Mouse (Mus musculus): ENCODE results near the gene Zfp383. TPM values are rescaled to one million over a fixed set of nuclear protein-coding genes. Genes with fewer than 3 reads are reported as not detected.

The Zfp383 gene
- polyA plus RNA-seq, 1 experiment from 2014 or later = 12.6 TPM

- H3K27me3 ChIP-seq (ENCODE audit: control insufficient read depth, insufficient read depth, low read length) = no peaks in the 10 kb centered on the region
- H3K9me3 ChIP-seq (replicated peaks; ENCODE audit: control insufficient read depth, low read length) = peaks cover 24% of the 10 kb centered on the region
- DNase-seq (ENCODE audit: low spot score) (no peak), ATAC-seq (replicated peaks; ENCODE audit: insufficient number of reproducible peaks, low FRiP score, low TSS enrichment, low read depth) (no peak)
- H3K4me3 ChIP-seq (ENCODE audit: low read depth, low read length) = no peak overlapping the region
- H3K9ac ChIP-seq (replicated peaks; ENCODE audit: low read length) = no peak overlapping the region
- no peak overlapping the region for H3K4me2 ChIP-seq (ENCODE audit: low read depth, low read length)
- H3K36me3 ChIP-seq (replicated peaks; ENCODE audit: control insufficient read depth, insufficient read depth, low read depth, low read length) = peaks cover 33% of the 10 kb centered on the region
- H3K4me1 ChIP-seq (ENCODE audit: control insufficient read depth, insufficient read depth, low read length) = no peaks in the 10 kb centered on the region
- H3K27ac ChIP-seq (replicated peaks; ENCODE audit: low read depth, low read length) = no peak overlapping the region
- WGBS = 92% methylated on average over 7 of the region's 7 CpGs
Observed at GRCm38 (mm10) chr7:29890501-29890900, 17.5 kb upstream of the Zfp383 start.

DNA sequence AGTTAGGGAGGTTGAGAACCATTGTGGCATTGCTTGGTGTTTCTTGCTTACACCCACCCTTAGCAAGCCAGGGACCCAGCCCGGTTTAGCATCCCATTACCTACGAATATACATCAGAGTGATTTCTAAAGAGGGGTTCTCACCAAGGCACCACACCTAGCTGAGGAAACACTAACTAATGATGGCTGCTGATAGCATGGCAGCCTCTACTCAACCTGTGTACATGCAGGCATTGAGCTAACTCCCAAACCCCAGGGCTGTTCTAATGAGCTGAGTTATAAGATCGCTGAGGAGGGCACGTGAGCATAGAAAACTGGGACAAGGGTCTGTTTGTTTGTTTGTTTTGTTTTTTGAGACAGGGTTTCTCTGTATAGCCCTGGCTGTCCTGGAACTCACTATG, 15.3 kb upstream of the Zfp383 start:
- H3K4me3 ChIP-seq (ENCODE audit: low read depth, low read length) = no peak overlapping the region

GRCm38 (mm10) chr7:29898351-29898750, 9.7 kb upstream of the Zfp383 start:
- Histone ChIP-seq H3K9me3 (replicated peaks; ENCODE audit: control insufficient read depth, low read length) (peaks cover 17% of the 10 kb centered on the region), H3K9ac (replicated peaks; ENCODE audit: low read length) (no peak overlapping the region), H3K27me3 (ENCODE audit: control insufficient read depth, insufficient read depth, low read length) (no peaks in the 10 kb centered on the region), H3K4me2 (ENCODE audit: low read depth, low read length) (no peak overlapping the region), H3K27ac (replicated peaks; ENCODE audit: low read depth, low read length) (no peak overlapping the region), H3K4me3 (ENCODE audit: low read depth, low read length) (no peak overlapping the region), H3K36me3 (replicated peaks; ENCODE audit: control insufficient read depth, insufficient read depth, low read depth, low read length) (peaks cover 40% of the 10 kb centered on the region), H3K4me1 (ENCODE audit: control insufficient read depth, insufficient read depth, low read length) (no peaks in the 10 kb centered on the region)
- DNase-seq (ENCODE audit: low spot score) (no peak), ATAC-seq (replicated peaks; ENCODE audit: insufficient number of reproducible peaks, low FRiP score, low TSS enrichment, low read depth) (no peak)
- WGBS = 91% methylated on average over 4 of the region's 4 CpGs

More for the DNA sequence above, 15.3 kb upstream of the Zfp383 start:
- Histone ChIP-seq H3K4me1 (ENCODE audit: control insufficient read depth, insufficient read depth, low read length) (no peaks in the 10 kb centered on the region), H3K9me3 (replicated peaks; ENCODE audit: control insufficient read depth, low read length) (peaks cover 19% of the 10 kb centered on the region), H3K36me3 (replicated peaks; ENCODE audit: control insufficient read depth, insufficient read depth, low read depth, low read length) (peaks cover 40% of the 10 kb centered on the region), H3K9ac (replicated peaks; ENCODE audit: low read length) (no peak overlapping the region), H3K4me2 (ENCODE audit: low read depth, low read length) (no peak overlapping the region), H3K27me3 (ENCODE audit: control insufficient read depth, insufficient read depth, low read length) (no peaks in the 10 kb centered on the region), H3K27ac (replicated peaks; ENCODE audit: low read depth, low read length) (no peak overlapping the region)
- 95% methylated on average over 4 of the region's 4 CpGs for WGBS
- no peak for DNase-seq (ENCODE audit: low spot score)
- ATAC-seq (replicated peaks; ENCODE audit: insufficient number of reproducible peaks, low FRiP score, low TSS enrichment, low read depth) = no peak

DNA sequence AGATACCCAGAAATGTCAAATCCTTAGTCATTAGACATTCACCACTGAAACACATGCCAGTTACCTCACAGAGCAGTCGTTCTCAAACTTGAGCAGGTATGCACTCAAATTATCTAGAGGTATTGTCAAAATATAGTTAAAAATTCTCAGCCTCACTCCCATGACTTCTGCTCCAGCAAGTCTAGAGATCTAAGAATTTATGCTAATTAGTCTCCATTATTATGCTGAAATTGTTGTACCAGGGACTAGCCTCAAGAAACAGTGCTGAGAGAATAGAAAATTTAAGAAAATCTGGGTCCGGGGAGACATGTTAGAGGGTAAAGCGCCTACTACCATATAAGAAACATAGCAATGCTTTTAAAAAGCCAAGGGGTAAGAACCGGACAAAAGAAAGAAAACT, 3.9 kb upstream of the Zfp383 start:
- Histone ChIP-seq H3K4me3 (ENCODE audit: low read depth, low read length) (no peak overlapping the region), H3K36me3 (replicated peaks; ENCODE audit: control insufficient read depth, insufficient read depth, low read depth, low read length) (peaks cover 5% of the 10 kb centered on the region), H3K27ac (replicated peaks; ENCODE audit: low read depth, low read length) (no peak overlapping the region), H3K4me1 (ENCODE audit: control insufficient read depth, insufficient read depth, low read length) (no peaks in the 10 kb centered on the region; the same call in 1 of the 2 replicates), H3K9me3 (replicated peaks; ENCODE audit: control insufficient read depth, low read length) (no peaks in the 10 kb centered on the region), H3K9ac (replicated peaks; ENCODE audit: low read length) (no peak overlapping the region), H3K4me2 (ENCODE audit: low read depth, low read length) (no peak overlapping the region), H3K27me3 (ENCODE audit: control insufficient read depth, insufficient read depth, low read length) (no peaks in the 10 kb centered on the region)
- DNase-seq (ENCODE audit: low spot score) (no peak), ATAC-seq (replicated peaks; ENCODE audit: insufficient number of reproducible peaks, low FRiP score, low TSS enrichment, low read depth) (no peak)
- 93% methylated on average over 4 of the region's 4 CpGs for WGBS

GRCm38 (mm10) chr7:29905966-29906681, 1.9 kb upstream of the Zfp383 start, which contains the start of gene Zfp27:
Gene Zfp27, minus strand, starts transcription at chr7:29906572.
- Histone ChIP-seq H3K9me3 (replicated peaks; ENCODE audit: control insufficient read depth, low read length) (no peaks in the 10 kb centered on the region), H3K4me1 (ENCODE audit: control insufficient read depth, insufficient read depth, low read length) (no peaks in the 10 kb centered on the region; the same call in 1 of the 2 replicates), H3K4me2 (ENCODE audit: low read depth, low read length) (peak within 1 kb of the TSS; percentile 62), H3K36me3 (replicated peaks; ENCODE audit: control insufficient read depth, insufficient read depth, low read depth, low read length) (no peaks in the 10 kb centered on the region; the same call in 1 of the 2 replicates), H3K27me3 (ENCODE audit: control insufficient read depth, insufficient read depth, low read length) (no peaks in the 10 kb centered on the region), H3K27ac (replicated peaks; ENCODE audit: low read depth, low read length) (peak within 1 kb of the TSS; percentile 88), H3K4me3 (ENCODE audit: low read depth, low read length) (peak within 1 kb of the TSS; percentile 50), H3K9ac (replicated peaks; ENCODE audit: low read length) (peak within 1 kb of the TSS; percentile 74)
- peak; percentile 96 for DNase-seq (ENCODE audit: low spot score)
- ATAC-seq (replicated peaks; ENCODE audit: insufficient number of reproducible peaks, low FRiP score, low TSS enrichment, low read depth) = peak; percentile 68
- WGBS = under 1% methylated on average over 22 of the region's 22 CpGs

DNA sequence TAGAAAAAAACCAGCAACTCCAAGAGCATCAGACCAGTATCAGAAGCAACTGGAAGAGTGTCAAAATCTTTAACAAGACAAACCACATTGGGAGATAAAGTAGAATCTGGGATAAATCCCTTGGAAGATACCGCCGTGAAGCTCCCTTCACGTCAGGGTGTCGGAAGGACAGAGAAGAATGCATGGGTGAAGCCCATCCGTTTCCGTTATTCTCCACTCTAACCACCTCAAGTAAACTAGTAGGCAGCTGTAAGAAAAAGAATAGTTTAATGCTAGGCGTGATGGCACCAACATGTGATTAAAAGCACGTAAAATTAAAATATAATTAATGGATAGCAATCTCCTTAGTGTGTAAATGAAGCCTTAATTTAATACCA, 1.4 kb upstream of the Zfp383 start:
- ATAC-seq (replicated peaks; ENCODE audit: insufficient number of reproducible peaks, low FRiP score, low TSS enrichment, low read depth) = no peak
- peak overlapping the region; percentile 62 for H3K4me2 ChIP-seq (ENCODE audit: low read depth, low read length)
- no peaks in the 10 kb centered on the region; the same call in 1 of the 2 replicates for H3K4me1 ChIP-seq (ENCODE audit: control insufficient read depth, insufficient read depth, low read length)
- H3K4me3 ChIP-seq (ENCODE audit: low read depth, low read length) = peak overlapping the region; percentile 50
- DNase-seq (ENCODE audit: low spot score) = no peak
- H3K9me3 ChIP-seq (replicated peaks; ENCODE audit: control insufficient read depth, low read length) = no peaks in the 10 kb centered on the region
- WGBS = 31% methylated on average over 8 of the region's 8 CpGs
- H3K27me3 ChIP-seq (ENCODE audit: control insufficient read depth, insufficient read depth, low read length) = no peaks in the 10 kb centered on the region
- H3K27ac ChIP-seq (replicated peaks; ENCODE audit: low read depth, low read length) = peak overlapping the region; percentile 88; the same call in 1 of the 2 replicates
- H3K36me3 ChIP-seq (replicated peaks; ENCODE audit: control insufficient read depth, insufficient read depth, low read depth, low read length) = no peaks in the 10 kb centered on the region; the same call in 1 of the 2 replicates
- H3K9ac ChIP-seq (replicated peaks; ENCODE audit: low read length) = peak overlapping the region; percentile 35

DNA sequence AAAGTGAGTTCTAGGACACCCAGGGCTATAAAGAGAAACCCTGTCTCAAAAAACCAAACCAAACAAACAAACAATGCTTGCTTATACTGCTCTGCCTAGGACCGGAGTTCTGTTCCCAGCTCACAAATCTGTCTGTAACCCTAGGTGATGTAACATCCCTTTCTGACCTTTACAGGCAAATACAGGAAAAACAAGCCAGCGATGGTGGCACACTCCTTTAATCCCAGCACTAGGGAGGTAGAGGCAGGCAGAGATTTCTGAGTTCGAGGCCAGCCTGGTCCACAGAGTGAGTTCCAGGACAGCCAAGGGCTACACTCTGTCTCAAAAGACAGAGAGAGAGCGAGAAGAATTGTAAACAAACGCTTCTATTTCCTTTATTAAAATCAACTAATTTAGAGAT, 817 bp upstream of the Zfp383 start:
- DNase-seq (ENCODE audit: low spot score) (no peak), ATAC-seq (replicated peaks; ENCODE audit: insufficient number of reproducible peaks, low FRiP score, low TSS enrichment, low read depth) (no peak)
- H3K4me3 ChIP-seq (ENCODE audit: low read depth, low read length) = no peak overlapping the region
- H3K9me3 ChIP-seq (replicated peaks; ENCODE audit: control insufficient read depth, low read length) = no peaks in the 10 kb centered on the region
- no peak overlapping the region for H3K27ac ChIP-seq (replicated peaks; ENCODE audit: low read depth, low read length)
- no peaks in the 10 kb centered on the region; the same call in 1 of the 2 replicates for H3K4me1 ChIP-seq (ENCODE audit: control insufficient read depth, insufficient read depth, low read length)
- H3K36me3 ChIP-seq (replicated peaks; ENCODE audit: control insufficient read depth, insufficient read depth, low read depth, low read length) = no peaks in the 10 kb centered on the region; the same call in 1 of the 2 replicates
- H3K27me3 ChIP-seq (ENCODE audit: control insufficient read depth, insufficient read depth, low read length) = no peaks in the 10 kb centered on the region
- no peak overlapping the region; the same call in 1 of the 2 replicates for H3K4me2 ChIP-seq (ENCODE audit: low read depth, low read length)
- H3K9ac ChIP-seq (replicated peaks; ENCODE audit: low read length) = no peak overlapping the region; the same call in 1 of the 2 replicates
- WGBS = 89% methylated on average over 5 of the region's 5 CpGs

DNA sequence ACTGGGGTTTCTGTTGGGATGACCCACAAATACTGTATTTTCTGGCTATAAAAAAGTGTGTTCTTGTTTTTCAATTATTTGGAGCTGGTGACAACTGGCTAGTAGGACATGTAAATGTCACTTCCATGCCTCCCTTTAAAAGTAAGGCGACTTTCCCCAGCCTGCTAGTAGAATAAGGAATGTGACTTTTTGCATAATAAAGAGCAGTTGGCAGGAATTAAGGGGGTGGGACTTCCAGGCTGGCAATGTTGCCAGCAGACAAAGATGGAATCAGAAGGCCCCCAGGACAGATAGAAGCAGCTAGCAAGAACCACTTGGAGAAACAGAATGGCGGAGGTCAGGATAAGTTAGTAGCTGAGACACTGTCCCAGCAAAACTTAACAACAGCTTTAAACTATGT, 2.2 kb downstream of the Zfp383 start:
- ATAC-seq (replicated peaks; ENCODE audit: insufficient number of reproducible peaks, low FRiP score, low TSS enrichment, low read depth) (no peak), DNase-seq (ENCODE audit: low spot score) (no peak)
- Histone ChIP-seq H3K27me3 (ENCODE audit: control insufficient read depth, insufficient read depth, low read length) (no peaks in the 10 kb centered on the region), H3K4me1 (ENCODE audit: control insufficient read depth, insufficient read depth, low read length) (no peaks in the 10 kb centered on the region; the same call in 1 of the 2 replicates), H3K4me3 (ENCODE audit: low read depth, low read length) (no peak overlapping the region), H3K4me2 (ENCODE audit: low read depth, low read length) (no peak overlapping the region), H3K27ac (replicated peaks; ENCODE audit: low read depth, low read length) (no peak overlapping the region), H3K36me3 (replicated peaks; ENCODE audit: control insufficient read depth, insufficient read depth, low read depth, low read length) (peaks cover 18% of the 10 kb centered on the region), H3K9me3 (replicated peaks; ENCODE audit: control insufficient read depth, low read length) (no peaks in the 10 kb centered on the region), H3K9ac (replicated peaks; ENCODE audit: low read length) (no peak overlapping the region)
- 67% methylated on average over 2 of the region's 2 CpGs for WGBS

Data from embryonic facial prominence, embryonic 11.5 days (tissue).